Mouse (Mus musculus) liver, adult 2 months (tissue): ENCODE data around the gene Maml1. TPM values are rescaled to one million over a fixed set of nuclear protein-coding genes. Genes with fewer than 3 reads are reported as not detected.

Source experiments
- DNase-seq: peaks from one replicate; pipeline ENCODE4 v3.0.0-alpha.2; 2011; ENCODE audit warnings: low read depth, low spot score; ENCODE audit errors: extremely low read depth
- H3K27ac ChIP-seq: fragments of 200-500 bp; replicated peaks from 2 replicates; pipeline ENCODE4 v1.5.1; 2012; ENCODE audit warnings: low read depth, mild to moderate bottlenecking, control low read depth, inconsistent platforms, low read length; ENCODE audit not compliant: insufficient read depth
- H3K27me3 ChIP-seq: fragments of 200-500 bp; 2 replicates; pipeline ENCODE4 v1.6.1; 2012; ENCODE audit warnings: mild to moderate bottlenecking, moderate library complexity, low read length, inconsistent platforms; ENCODE audit not compliant: control insufficient read depth, insufficient read depth
- H3K36me3 ChIP-seq: fragments of 200-500 bp; 2 replicates; pipeline ENCODE4 v1.6.1; 2012; ENCODE audit warnings: low read length, inconsistent platforms; ENCODE audit not compliant: control insufficient read depth, insufficient read depth
- H3K4me1 ChIP-seq: fragments of 200-500 bp; 2 replicates; pipeline ENCODE4 v1.6.1; 2011; ENCODE audit warnings: low read length; ENCODE audit not compliant: control insufficient read depth, insufficient read depth
- H3K4me3 ChIP-seq: fragments of 200-500 bp; 2 replicates; pipeline ENCODE4 v1.5.1; 2011; ENCODE audit warnings: low read depth, mild to moderate bottlenecking, control low read depth, low read length, moderate library complexity; ENCODE audit not compliant: insufficient read depth
- H3K79me2 ChIP-seq: fragments of 200-500 bp; 2 replicates; pipeline ENCODE4 v1.6.1; 2012; ENCODE audit warnings: inconsistent platforms, mild to moderate bottlenecking, low read length, moderate library complexity; ENCODE audit not compliant: control insufficient read depth, insufficient read depth
- H3K9ac ChIP-seq: fragments of 200-500 bp; 2 replicates; pipeline ENCODE4 v1.6.1; 2012; ENCODE audit warnings: low read depth, mild to moderate bottlenecking, control low read depth, inconsistent platforms, low read length
- CTCF ChIP-seq: fragments of 200-500 bp; IDR thresholded peaks from 2 replicates; pipeline ENCODE4 v1.5.1; 2011; ENCODE audit warnings: low read depth, low read length, control low read depth
- POLR2A ChIP-seq: fragments of 200-500 bp; IDR thresholded peaks from 2 replicates; pipeline ENCODE4 v1.6.1; 2011; ENCODE audit warnings: low read length, control low read depth; ENCODE audit not compliant: insufficient read depth; ENCODE audit errors: extremely low read depth
- WGBS: fragments of 180-500 bp; shearing (Covaris S2); methylation state at CpG from one replicate; pipeline ENCODE4 v1.1.7; 2018; 5-methylcytosine and 5-hydroxymethylcytosine counted together
- polyA plus RNA-seq: library from polyadenylated mRNA; depleted of rRNA; stranded (reverse); fragments of >200 nt; gene quantifications from 2 replicates; pipeline ENCODE4 v1.2.3, GENCODE M21; 2012; rRNA removed
- total RNA-seq: library from RNA; depleted of rRNA; stranded (reverse); fragments of >200 nt; gene quantifications from 2 replicates; pipeline ENCODE4 v1.2.3, GENCODE M21; 2014; rRNA removed

Maml1 gene
- total and polyA plus RNA-seq, 2 experiments, result 3.1 to 8.3 TPM

GRCm38 (mm10) chr11:50208039-50208438 is 84.1 kb downstream of the Maml1 start:
- 69% methylated on average over 5 of the region's 5 CpGs for WGBS

GRCm38 (mm10) chr11:50207344-50207743 is 84.8 kb downstream of the Maml1 start:
- Histone ChIP-seq H3K27me3 (no peaks in the 10 kb centered on the region), H3K9ac (no peak overlapping the region; the same call in 1 of the 2 replicates), H3K27ac (no peak overlapping the region), H3K79me2 (peaks cover 14% of the 10 kb centered on the region; the same call in 1 of the 2 replicates), H3K4me1 (peaks cover 54% of the 10 kb centered on the region), H3K36me3 (peaks cover 50% of the 10 kb centered on the region), H3K4me3 (no peak overlapping the region)
- WGBS, result 94% methylated on average over 14 of the region's 14 CpGs
- no peak for DNase-seq
- no peak for TF ChIP-seq POLR2A
- no peak for TF ChIP-seq CTCF

More at GRCm38 (mm10) chr11:50208039-50208438, 84.1 kb downstream of the Maml1 start:
- H3K27me3 ChIP-seq, result no peaks in the 10 kb centered on the region
- H3K36me3 ChIP-seq, result peaks cover 44% of the 10 kb centered on the region
- H3K79me2 ChIP-seq, result peaks cover 14% of the 10 kb centered on the region; the same call in 1 of the 2 replicates
- H3K27ac ChIP-seq, result no peak overlapping the region
- peak overlapping the region; percentile 2; the same call in 1 of the 2 replicates for H3K4me3 ChIP-seq
- peak overlapping the region; percentile 5; the same call in 1 of the 2 replicates for H3K9ac ChIP-seq
- TF ChIP-seq CTCF (no peak), POLR2A (no peak)
- peaks cover 58% of the 10 kb centered on the region for H3K4me1 ChIP-seq
- DNase-seq, result no peak

GRCm38 (mm10) chr11:50206037-50206436 is 86.1 kb downstream of the Maml1 start:
- H3K9ac ChIP-seq, result no peak overlapping the region
- no peak for TF ChIP-seq CTCF
- TF ChIP-seq POLR2A, result no peak
- H3K27ac ChIP-seq, result peak overlapping the region; percentile 75
- H3K79me2 ChIP-seq, result peaks cover 14% of the 10 kb centered on the region; the same call in 1 of the 2 replicates
- no peak overlapping the region for H3K4me3 ChIP-seq
- H3K27me3 ChIP-seq, result no peaks in the 10 kb centered on the region
- peak; percentile 66 for DNase-seq
- WGBS, result 8% methylated on average over 2 of the region's 2 CpGs
- peaks cover 59% of the 10 kb centered on the region for H3K4me1 ChIP-seq
- H3K36me3 ChIP-seq, result peaks cover 60% of the 10 kb centered on the region

Other genes starting within 250 kb of the Maml1 start
- 19.5 and 26.2 TPM in 2 replicates for gene Tbc1d9b, start 160.9 kb downstream of the Maml1 start, total RNA-seq
- gene Tbc1d9b, start 160.9 kb downstream of the Maml1 start, polyA plus RNA-seq, result 29.8 and 30.5 TPM in 2 replicates
- gene Mrnip, start 117.9 kb downstream of the Maml1 start, total RNA-seq, result 8.5 and 9.3 TPM in 2 replicates
- gene Mrnip, start 117.9 kb downstream of the Maml1 start, polyA plus RNA-seq, result 9.3 and 9.9 TPM in 2 replicates
- gene Sqstm1, start 81.5 kb downstream of the Maml1 start, total RNA-seq, result 252 and 333 TPM in 2 replicates
- 254 and 299 TPM in 2 replicates for gene Sqstm1, start 81.5 kb downstream of the Maml1 start, polyA plus RNA-seq
- gene Mgat4b, start 81.4 kb downstream of the Maml1 start, total RNA-seq, result 9.8 and 16.5 TPM in 2 replicates
- gene Mgat4b, start 81.4 kb downstream of the Maml1 start, polyA plus RNA-seq, result 26.3 and 28.8 TPM in 2 replicates
- 0.27 and 0.28 TPM in 2 replicates for gene Ltc4s, start 53.7 kb downstream of the Maml1 start, total RNA-seq
- gene Ltc4s, start 53.7 kb downstream of the Maml1 start, polyA plus RNA-seq, result 2.1 and 3.2 TPM in 2 replicates
- gene Canx, start 33.4 kb upstream of the Maml1 start, total RNA-seq, result 315 and 350 TPM in 2 replicates
- gene Canx, start 33.4 kb upstream of the Maml1 start, polyA plus RNA-seq, result 58.2 and 73.8 TPM in 2 replicates
- not detected in 2 replicates for gene Cby3, start 62.2 kb upstream of the Maml1 start, total RNA-seq
- gene Cby3, start 62.2 kb upstream of the Maml1 start, polyA plus RNA-seq, result not detected in 2 replicates
- gene Hnrnph1, start 84.7 kb upstream of the Maml1 start, total RNA-seq, result 84.3 and 97.1 TPM in 2 replicates
- gene Hnrnph1, start 84.7 kb upstream of the Maml1 start, polyA plus RNA-seq, result 13.7 and 17.6 TPM in 2 replicates
- gene Rufy1, start 138.8 kb upstream of the Maml1 start, total RNA-seq, result 10.5 and 10.6 TPM in 2 replicates
- 7.4 and 8.1 TPM in 2 replicates for gene Rufy1, start 138.8 kb upstream of the Maml1 start, polyA plus RNA-seq